Mouse (Mus musculus) MEL (cell line): ENCODE results near the gene Fndc3b. TPM values are rescaled to one million over a fixed set of nuclear protein-coding genes. Genes with fewer than 3 reads are reported as not detected.

Source experiments
- DNase-seq: peaks from one replicate; pipeline ENCODE4 v3.0.0; 2011; ENCODE audit warnings: low read depth, low spot score
- H3K27ac ChIP-seq: 2 replicates; pipeline ENCODE4 v1.5.1; 2012; ENCODE audit warnings: low read depth, mild to moderate bottlenecking, control low read depth, low read length, moderate library complexity; ENCODE audit not compliant: control insufficient read depth
- H3K27me3 ChIP-seq, 2 experiments: fragments of 150-350 bp in 1 of 2; sonication (generic) in 1 of 2; 2 replicates each; pipeline ENCODE4 v1.6.1; 2012; ENCODE audit warnings: low read length in 2 of 2, mild to moderate bottlenecking in 2 of 2, improper control_type of control experiment in 1 of 2, moderate library complexity in 1 of 2; ENCODE audit not compliant: insufficient read depth in 2 of 2, control insufficient read depth in 1 of 2
- H3K36me3 ChIP-seq, 2 experiments: 2 replicates each; pipeline ENCODE4 v1.6.1; 2012 to 2014; ENCODE audit warnings: low read length in 2 of 2, improper control_type of control experiment in 1 of 2, inconsistent platforms in 1 of 2, mild to moderate bottlenecking in 1 of 2; ENCODE audit not compliant: insufficient read depth in 2 of 2, control insufficient read depth in 1 of 2
- H3K4me1 ChIP-seq, 2 experiments: fragments of 150-350 bp in 1 of 2; sonication (generic) in 1 of 2; 2 replicates each; pipeline ENCODE4 v1.6.1; 2012; ENCODE audit warnings: low read length in 2 of 2, improper control_type of control experiment in 1 of 2, mild to moderate bottlenecking in 1 of 2; ENCODE audit not compliant: insufficient read depth in 2 of 2, control insufficient read depth in 1 of 2
- H3K4me3 ChIP-seq, 2 experiments: fragments of 150-350 bp in 1 of 2; sonication (generic) in 1 of 2; 2 replicates each; pipeline ENCODE4 v1.5.1; 2012; ENCODE audit warnings: low read depth in 2 of 2, low read length in 2 of 2, mild to moderate bottlenecking in 2 of 2, moderate library complexity in 2 of 2, control low read depth in 1 of 2, improper control_type of control experiment in 1 of 2; ENCODE audit not compliant: control insufficient read depth in 1 of 2, insufficient read depth in 1 of 2
- H3K79me2 ChIP-seq: 2 replicates; pipeline ENCODE4 v1.6.1; 2012; ENCODE audit warnings: mild to moderate bottlenecking, low read length, moderate library complexity; ENCODE audit not compliant: control insufficient read depth, poor library complexity, insufficient read depth
- H3K9ac ChIP-seq: 2 replicates; pipeline ENCODE4 v1.6.1; 2012; ENCODE audit warnings: low read depth, mild to moderate bottlenecking, control low read depth, low read length, moderate library complexity; ENCODE audit not compliant: control insufficient read depth, poor library complexity, severe bottlenecking
- H3K9me3 ChIP-seq: fragments of 150-350 bp; sonication (generic); replicated peaks from 2 replicates; pipeline ENCODE4 v1.6.1; 2012; ENCODE audit warnings: mild to moderate bottlenecking, low read length, improper control_type of control experiment, moderate library complexity; ENCODE audit not compliant: insufficient read depth
- E2F4 ChIP-seq: IDR thresholded peaks from 2 replicates; pipeline ENCODE4 v1.6.1; 2011; ENCODE audit warnings: low read depth, low read length, improper control_type of control experiment, borderline replicate concordance
- GABPA ChIP-seq: IDR thresholded peaks from 2 replicates; pipeline ENCODE4 v1.6.1; 2012; ENCODE audit warnings: low read depth, mild to moderate bottlenecking, inconsistent platforms, low read length, improper control_type of control experiment, moderate library complexity
- GATA1 ChIP-seq: IDR thresholded peaks from 2 replicates; pipeline ENCODE4 v1.6.1; 2011; ENCODE audit warnings: low read depth, low read length, improper control_type of control experiment
- HCFC1 ChIP-seq: IDR thresholded peaks from 2 replicates; pipeline ENCODE4 v1.6.1; 2012; ENCODE audit warnings: low read depth, mild to moderate bottlenecking, inconsistent platforms, low read length, improper control_type of control experiment, moderate library complexity
- MAFK ChIP-seq: IDR thresholded peaks from 2 replicates; pipeline ENCODE4 v1.6.1; 2011; ENCODE audit warnings: low read depth, mild to moderate bottlenecking, low read length, improper control_type of control experiment, borderline replicate concordance
- MAX ChIP-seq: IDR thresholded peaks from 2 replicates; pipeline ENCODE4 v1.6.1; 2011; ENCODE audit warnings: low read length, improper control_type of control experiment
- MEF2A ChIP-seq: IDR thresholded peaks from 2 replicates; pipeline ENCODE4 v1.6.1; 2014; ENCODE audit warnings: low read depth, mild to moderate bottlenecking, inconsistent platforms, low read length, improper control_type of control experiment; ENCODE audit not compliant: poor library complexity, insufficient replicate concordance, severe bottlenecking; ENCODE audit errors: extremely low read depth
- MXI1 ChIP-seq: IDR thresholded peaks from 2 replicates; pipeline ENCODE4 v1.6.1; 2011; ENCODE audit warnings: mild to moderate bottlenecking, low read depth, low read length, improper control_type of control experiment
- MYC ChIP-seq: IDR thresholded peaks from 2 replicates; pipeline ENCODE4 v1.6.1; 2011; ENCODE audit warnings: low read depth, mild to moderate bottlenecking, low read length, improper control_type of control experiment, moderate library complexity
- NRF1 ChIP-seq: IDR thresholded peaks from 2 replicates; pipeline ENCODE4 v1.6.1; 2014; ENCODE audit warnings: low read depth, mild to moderate bottlenecking, inconsistent platforms, low read length, improper control_type of control experiment, moderate library complexity; ENCODE audit not compliant: poor library complexity, insufficient read depth, severe bottlenecking
- POLR2AphosphoS5 ChIP-seq: IDR thresholded peaks from 2 replicates; pipeline ENCODE4 v1.6.1; 2012; ENCODE audit warnings: low read depth, borderline replicate concordance, mild to moderate bottlenecking, inconsistent platforms, low read length, moderate library complexity, mixed read lengths
- RCOR1 ChIP-seq: IDR thresholded peaks from 2 replicates; pipeline ENCODE4 v1.6.1; 2012; ENCODE audit warnings: low read depth, mild to moderate bottlenecking, inconsistent platforms, low read length, improper control_type of control experiment
- SIN3A ChIP-seq: IDR thresholded peaks from 2 replicates; pipeline ENCODE4 v1.6.1; 2012; ENCODE audit warnings: low read length, improper control_type of control experiment, inconsistent platforms
- UBTF ChIP-seq: IDR thresholded peaks from 2 replicates; pipeline ENCODE4 v1.6.1; 2012; ENCODE audit warnings: low read depth, mild to moderate bottlenecking, inconsistent platforms, low read length, improper control_type of control experiment, moderate library complexity, borderline replicate concordance; ENCODE audit not compliant: insufficient read depth
- USF2 ChIP-seq, 2 experiments: IDR thresholded peaks; 2 replicates each; pipeline ENCODE4 v1.6.1; 2011 to 2012; ENCODE audit warnings: improper control_type of control experiment in 2 of 2, low read length in 2 of 2, borderline replicate concordance in 1 of 2, inconsistent platforms in 1 of 2, low read depth in 1 of 2, mild to moderate bottlenecking in 1 of 2; ENCODE audit not compliant: insufficient read depth in 1 of 2
- polyA plus RNA-seq, 2 experiments: library from polyadenylated mRNA; stranded (reverse) in 1 of 2; unstranded in 1 of 2; fragments of >175 nt in 1 of 2; fragments of >200 nt in 1 of 2; gene quantifications; 2 replicates each; pipeline versions ENCODE4 v1.2.1 to v1.2.4; 2012; ENCODE audit warnings: low replicate concordance in 2 of 2, low read depth in 1 of 2; ENCODE audit not compliant: insufficient read length in 2 of 2, insufficient read depth in 1 of 2, missing spikeins in 1 of 2
- total RNA-seq: library from RNA; depleted of rRNA; stranded (reverse); fragments of 300-350 nt; gene quantifications from 2 replicates; pipeline ENCODE4 v1.2.3, GENCODE M21; 2012

Fndc3b gene
- total and polyA plus RNA-seq, 3 experiments, result not detected

- Histone ChIP-seq H3K4me1 (no peaks in the 10 kb centered on the region), H3K79me2 (no peaks in the 10 kb centered on the region), H3K4me3 (no peak overlapping the region), H3K27me3 (no peaks in the 10 kb centered on the region), H3K9ac (no peak overlapping the region), H3K36me3 (no peaks in the 10 kb centered on the region), H3K27ac (no peak overlapping the region), H3K9me3 (no peaks in the 10 kb centered on the region)
- TF ChIP-seq MYC (no peak), MXI1 (no peak), MEF2A (no peak)
- no peak for DNase-seq
These were observed 106.5 kb downstream of the Fndc3b start for GRCm38 (mm10) chr3:27604629-27605028.

- no peak overlapping the region for H3K27ac ChIP-seq
- H3K27me3 ChIP-seq, result no peaks in the 10 kb centered on the region
- no peak overlapping the region for H3K9ac ChIP-seq
- H3K4me3 ChIP-seq, result no peak overlapping the region
- H3K4me1 ChIP-seq, result no peaks in the 10 kb centered on the region
- no peak for DNase-seq
- no peaks in the 10 kb centered on the region for H3K79me2 ChIP-seq
- H3K9me3 ChIP-seq, result no peaks in the 10 kb centered on the region
- no peak for TF ChIP-seq E2F4
- TF ChIP-seq MEF2A, result no peak
- no peak for TF ChIP-seq GABPA
- TF ChIP-seq HCFC1, result no peak
- no peak for TF ChIP-seq UBTF
- TF ChIP-seq RCOR1, result no peak
- TF ChIP-seq MXI1, result no peak
- TF ChIP-seq SIN3A, result no peak
- no peak for TF ChIP-seq MAFK
- TF ChIP-seq POLR2AphosphoS5, result no peak
- TF ChIP-seq GATA1, result no peak
- TF ChIP-seq NRF1, result no peak
- TF ChIP-seq MAX, result no peak
- no peak for TF ChIP-seq USF2 (IDR thresholded peaks at IDR 0.05; ENCODE audit: borderline replicate concordance in 1 of 2, insufficient read depth in 1 of 2, low read depth in 1 of 2, low read length in 2 of 2)
- H3K36me3 ChIP-seq, result no peaks in the 10 kb centered on the region
These were observed 107.0 kb downstream of the Fndc3b start for GRCm38 (mm10) chr3:27603905-27604620.
